Mouse (Mus musculus) CD8-positive naive resting alpha-beta T cell, adult 2 months (primary cell): Measurements from ENCODE around the gene Drg1.
A peak's percentile ranks its signal among the peaks of the same experiment; 100 is the strongest.

Experiments used
- DNase-seq, 2 experiments: peaks; one replicate each; pipeline ENCODE4 v3.0.0; 2022; ENCODE audit warnings: low read depth in 2 of 2, low spot score in 2 of 2

The Drg1 gene

GRCm38 (mm10) chr11:3266079-3266685 is at the start of gene Drg1:
TSS of gene Drg1 (minus strand) at chr11:3266415.
- peak; percentile 83 to 86 for DNase-seq

GRCm38 (mm10) chr11:3314148-3314547 is 47.9 kb upstream of the Drg1 start:
- no peak for DNase-seq

- DNase-seq, result no peak
Measured at GRCm38 (mm10) chr11:3313294-3313693, 47.1 kb upstream of the Drg1 start.

GRCm38 (mm10) chr11:3311586-3312347 is 45.6 kb upstream of the Drg1 start:
- no peak for DNase-seq

DNA sequence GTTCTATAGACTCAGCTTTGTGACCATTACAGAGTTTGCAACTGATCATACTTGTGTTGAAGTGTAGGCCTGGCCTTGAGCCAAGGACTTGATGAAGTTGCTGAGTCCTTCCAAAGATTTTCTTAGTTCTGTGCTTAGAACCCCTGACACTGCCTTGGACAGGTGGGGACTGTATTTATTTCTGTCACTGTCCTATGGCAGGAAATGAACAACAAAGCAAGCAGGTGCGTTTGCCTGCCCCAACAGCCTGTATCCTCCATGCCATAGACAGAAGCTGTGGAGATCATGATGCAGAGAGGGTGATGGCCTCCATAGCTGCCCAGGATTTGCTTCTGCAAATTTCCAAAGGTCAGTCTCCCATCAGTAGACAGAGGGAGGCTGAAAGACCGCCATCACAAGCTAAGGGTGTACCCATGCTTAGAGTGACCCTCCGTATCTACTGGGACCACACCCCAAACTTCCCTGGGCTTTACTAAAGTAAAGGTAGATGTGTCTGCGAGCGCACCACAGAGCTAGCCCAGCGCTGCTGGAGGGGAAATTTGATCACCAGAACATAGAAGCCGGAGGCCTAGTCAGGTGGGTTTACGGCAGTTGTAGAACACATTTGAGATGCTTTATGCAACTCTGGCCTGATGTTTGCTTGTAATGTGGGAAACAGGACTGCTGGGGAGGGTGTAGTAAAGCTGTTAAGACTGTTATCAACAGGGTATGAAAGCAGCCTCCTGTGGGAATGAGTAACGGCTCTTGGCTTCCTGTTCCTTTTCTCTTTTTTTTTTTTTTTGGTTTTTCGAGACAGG is 44.8 kb upstream of the Drg1 start:
- no peak for DNase-seq

- peak in 1 of 2 experiments; percentile 14 for DNase-seq
Measured at GRCm38 (mm10) chr11:3309884-3310283, 43.7 kb upstream of the Drg1 start.

DNA sequence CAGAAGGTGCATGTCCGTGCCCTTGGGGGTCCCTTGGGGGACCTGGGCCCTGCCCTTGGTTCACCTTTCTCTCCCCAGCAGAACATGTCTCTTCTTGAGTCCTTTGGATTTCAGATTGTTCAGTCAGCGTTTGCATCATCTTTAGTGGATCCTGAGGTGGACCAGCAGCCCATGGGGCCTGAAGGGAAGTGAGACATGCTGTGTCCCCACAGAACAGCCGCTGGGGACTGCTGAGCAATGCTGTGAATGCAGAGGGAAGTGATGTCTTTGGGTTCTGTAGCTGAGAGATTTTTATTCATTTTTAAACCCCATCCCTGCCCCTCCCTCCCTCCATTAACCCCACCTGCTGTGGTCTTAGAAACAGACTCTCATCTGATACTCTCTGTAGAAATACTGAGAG is 41.7 kb upstream of the Drg1 start:
- DNase-seq, result no peak

DNA sequence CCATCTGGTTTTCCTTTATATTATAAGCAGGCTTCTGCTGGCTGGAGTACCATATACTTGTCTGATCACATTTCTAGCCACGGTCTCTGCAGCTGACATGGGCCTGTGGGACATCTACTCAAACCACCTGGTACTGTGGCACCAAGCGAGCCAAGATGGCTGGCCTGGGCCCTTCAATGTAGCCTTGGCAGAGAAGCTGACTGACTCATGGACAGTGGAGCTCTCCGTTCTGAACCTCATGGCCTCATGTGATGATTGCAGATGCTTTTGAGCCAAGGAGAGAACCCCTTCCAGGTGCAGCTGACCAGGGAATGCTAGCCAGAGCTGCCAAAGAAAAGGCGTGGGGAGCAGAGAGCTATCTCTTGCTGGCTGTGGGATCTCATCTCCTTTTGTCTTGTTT is 39.6 kb upstream of the Drg1 start:
- DNase-seq, result no peak

DNA sequence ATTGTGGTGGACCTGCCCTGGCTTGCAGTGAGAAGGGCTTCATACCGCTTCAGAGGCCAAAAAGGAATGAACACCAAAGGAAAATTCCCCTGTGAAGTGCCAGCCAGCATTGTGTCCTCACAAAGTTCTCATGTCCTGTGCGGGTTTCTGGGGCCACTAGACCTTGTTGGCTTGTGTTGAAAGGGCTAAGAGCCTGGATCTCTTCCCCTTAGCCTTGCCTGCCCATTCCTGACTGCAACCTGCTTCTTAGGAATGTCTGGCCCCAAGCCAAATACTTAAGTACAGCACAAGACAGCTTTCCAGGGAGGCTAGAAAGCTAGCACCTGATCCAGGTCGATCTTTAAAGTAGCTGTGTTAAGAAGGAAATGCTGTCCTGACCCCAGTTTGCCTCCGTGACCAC is 36.6 kb upstream of the Drg1 start:
- no peak for DNase-seq

DNA sequence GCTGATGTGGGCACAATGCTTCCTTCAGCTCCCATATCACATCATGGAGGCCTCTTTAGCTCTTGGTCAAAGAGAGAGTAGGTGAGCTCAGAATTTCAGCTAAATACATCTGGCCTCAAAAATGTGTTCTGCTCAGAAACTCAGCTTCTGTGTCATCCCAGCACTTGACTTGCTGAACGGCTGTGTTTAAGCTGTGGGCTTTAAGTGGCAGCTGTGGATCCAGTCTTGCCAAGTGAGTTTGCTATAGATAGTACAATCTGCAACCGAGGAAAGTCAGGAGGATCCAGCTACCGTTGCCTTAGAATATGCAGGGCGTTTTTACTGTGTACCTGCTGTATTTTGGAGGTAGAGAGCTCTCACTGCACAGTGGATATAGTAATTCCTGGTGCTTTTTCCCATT is 36.2 kb upstream of the Drg1 start:
- no peak for DNase-seq

DNA sequence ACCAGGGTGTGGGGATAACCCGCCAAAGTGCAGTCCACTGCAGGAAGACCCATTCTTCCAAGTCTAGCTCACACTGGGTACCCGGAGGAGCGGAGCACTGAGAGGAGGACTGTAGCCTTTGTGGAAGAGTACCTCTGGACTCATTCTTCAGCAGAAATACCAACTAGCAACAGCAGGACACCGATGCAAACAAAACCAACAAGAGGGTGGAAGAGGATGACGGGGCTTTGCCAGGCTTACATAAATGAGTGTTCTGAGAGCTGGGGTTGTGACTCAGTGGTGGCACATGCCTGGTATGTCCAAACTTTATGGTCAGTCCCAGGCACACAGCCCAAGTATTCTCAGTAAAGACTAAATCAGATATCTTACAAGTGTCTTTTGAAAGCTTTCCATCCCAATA is 34.9 kb upstream of the Drg1 start:
- DNase-seq, result no peak

DNA sequence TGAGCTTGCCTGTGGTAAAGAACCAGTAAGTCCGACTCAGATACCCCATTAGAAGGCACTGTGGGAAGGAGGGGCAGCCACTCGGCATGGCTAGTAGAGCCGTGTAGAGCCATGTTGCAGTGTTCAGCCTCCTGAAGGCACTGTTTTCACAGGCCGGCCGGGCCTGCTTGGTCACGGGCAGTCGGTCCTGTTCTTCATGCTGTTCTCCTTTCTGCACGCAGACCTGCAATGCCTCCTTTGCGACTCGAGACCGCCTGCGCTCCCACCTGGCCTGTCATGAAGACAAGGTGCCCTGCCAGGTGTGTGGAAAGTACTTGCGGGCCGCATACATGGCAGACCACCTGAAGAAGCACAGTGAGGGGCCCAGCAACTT is 32.6 kb upstream of the Drg1 start:
- no peak for DNase-seq

DNA sequence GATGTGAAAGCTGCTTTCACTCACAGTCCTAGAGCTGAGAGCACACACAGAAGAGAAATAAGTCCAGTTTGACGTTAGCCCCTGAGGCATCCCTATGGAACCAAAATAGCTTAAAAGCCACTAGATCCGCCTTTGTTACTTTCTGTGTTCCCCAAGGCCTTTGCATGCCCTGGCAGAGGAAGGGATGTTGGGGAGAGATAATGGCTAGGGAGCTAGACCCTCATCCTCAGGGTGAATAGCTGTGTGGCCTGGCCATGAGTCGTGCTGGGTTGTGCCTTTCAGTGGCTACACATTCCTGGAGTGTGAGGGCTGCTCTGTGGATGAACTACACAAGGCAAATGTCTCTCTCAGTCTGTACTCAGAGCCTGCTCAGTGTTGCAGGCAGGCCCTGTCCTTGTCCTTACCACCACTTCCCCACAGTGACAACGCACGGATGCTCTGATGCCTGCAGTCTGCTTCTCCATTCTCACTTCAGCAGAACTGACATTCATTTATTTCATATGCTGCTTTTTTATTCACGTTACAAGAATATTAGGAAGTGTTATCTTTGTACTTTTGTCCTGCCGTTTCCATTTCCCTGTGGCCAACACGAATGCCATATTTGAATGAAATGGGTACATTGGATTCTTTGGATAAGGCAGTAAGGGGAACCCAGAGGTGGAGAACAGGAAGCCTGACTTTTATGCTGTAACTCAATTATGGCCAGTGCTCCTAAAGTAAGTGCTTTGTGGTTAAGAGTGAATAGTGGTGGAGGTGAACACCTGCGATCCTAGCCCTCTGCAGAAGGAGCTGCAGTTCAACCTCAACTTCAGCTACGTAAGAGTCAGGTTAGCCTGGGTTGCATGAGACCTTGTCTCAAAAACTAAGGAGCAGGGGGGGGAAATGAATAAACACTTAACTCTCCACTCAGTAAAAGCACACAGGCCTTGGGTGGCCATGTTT is 31.9 kb upstream of the Drg1 start:
- no peak for DNase-seq

DNA sequence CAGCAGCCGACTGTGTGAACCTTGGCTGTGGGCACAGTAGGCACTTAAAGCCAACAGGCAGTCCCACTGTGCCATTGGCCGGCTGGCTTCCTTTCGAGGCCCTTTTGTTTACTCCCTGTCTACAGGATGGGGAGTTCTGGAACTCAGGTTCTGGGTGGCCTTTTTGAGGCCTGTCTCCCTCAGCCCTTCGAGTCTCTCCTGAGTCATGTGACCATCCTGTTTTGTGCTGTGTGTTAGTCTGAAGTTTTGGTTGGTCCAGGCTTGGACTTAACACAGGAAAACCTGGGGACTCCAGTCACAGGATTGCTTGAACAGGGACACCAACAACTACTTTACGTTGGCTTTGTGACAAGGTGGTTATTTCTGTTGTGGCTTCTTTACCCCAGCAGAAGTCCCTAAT is 29.8 kb upstream of the Drg1 start:
- DNase-seq, result no peak

DNA sequence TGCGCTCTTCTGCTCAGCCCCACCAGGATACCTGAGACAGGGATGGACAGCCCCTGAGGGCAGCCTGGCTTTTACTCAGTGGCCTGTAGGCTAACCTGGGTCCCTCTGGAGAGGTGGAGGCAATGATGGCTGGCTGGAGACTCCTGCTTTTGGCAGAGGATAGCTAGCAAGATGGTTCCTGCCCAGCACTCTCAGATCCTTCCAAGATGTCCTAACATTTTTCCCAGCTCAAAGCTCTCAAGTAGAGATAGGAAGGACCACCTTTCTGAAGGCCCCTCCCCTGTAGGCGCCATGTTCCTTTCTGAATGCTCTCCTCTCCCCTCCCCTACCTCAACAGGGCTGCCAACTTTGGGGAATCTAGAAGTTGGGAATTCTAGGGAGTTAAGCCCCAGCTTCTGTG is 28.4 kb upstream of the Drg1 start:
- DNase-seq, result no peak

GRCm38 (mm10) chr11:3293361-3293760 is 27.1 kb upstream of the Drg1 start:
- DNase-seq, result no peak

GRCm38 (mm10) chr11:3292711-3293249 is 26.6 kb upstream of the Drg1 start:
- DNase-seq, result no peak

- peak; percentile 36 to 49 for DNase-seq
Measured at GRCm38 (mm10) chr11:3292062-3292421, 25.8 kb upstream of the Drg1 start.

DNA sequence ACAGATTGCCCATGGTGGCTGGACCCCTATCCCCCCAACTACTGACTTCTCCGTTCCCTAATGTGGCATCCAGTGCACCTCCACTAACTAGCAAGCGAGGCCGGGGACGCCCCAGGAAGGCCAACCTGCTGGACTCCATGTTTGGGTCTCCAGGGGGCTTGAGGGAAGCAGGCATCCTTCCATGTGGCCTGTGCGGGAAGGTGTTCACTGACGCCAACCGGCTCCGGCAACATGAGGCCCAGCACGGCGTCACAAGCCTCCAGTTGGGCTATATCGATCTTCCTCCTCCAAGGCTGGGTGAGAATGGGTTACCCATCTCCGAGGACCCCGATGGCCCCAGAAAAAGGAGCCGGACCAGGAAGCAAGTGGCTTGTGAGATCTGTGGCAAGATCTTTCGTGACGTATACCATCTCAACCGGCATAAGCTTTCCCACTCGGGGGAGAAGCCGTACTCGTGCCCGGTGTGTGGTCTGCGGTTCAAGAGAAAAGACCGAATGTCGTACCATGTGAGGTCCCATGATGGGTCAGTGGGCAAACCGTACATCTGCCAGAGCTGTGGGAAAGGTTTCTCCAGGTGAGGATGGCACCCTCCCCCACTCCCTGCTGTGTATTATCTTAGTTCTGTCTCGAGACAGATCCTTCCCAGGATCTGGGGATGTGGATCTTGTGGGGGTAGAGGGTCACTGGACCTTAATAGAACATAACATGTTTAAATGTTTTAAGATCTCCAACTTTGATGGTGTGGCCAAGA is 25.3 kb upstream of the Drg1 start:
- peak; percentile 22 to 25 for DNase-seq

DNA sequence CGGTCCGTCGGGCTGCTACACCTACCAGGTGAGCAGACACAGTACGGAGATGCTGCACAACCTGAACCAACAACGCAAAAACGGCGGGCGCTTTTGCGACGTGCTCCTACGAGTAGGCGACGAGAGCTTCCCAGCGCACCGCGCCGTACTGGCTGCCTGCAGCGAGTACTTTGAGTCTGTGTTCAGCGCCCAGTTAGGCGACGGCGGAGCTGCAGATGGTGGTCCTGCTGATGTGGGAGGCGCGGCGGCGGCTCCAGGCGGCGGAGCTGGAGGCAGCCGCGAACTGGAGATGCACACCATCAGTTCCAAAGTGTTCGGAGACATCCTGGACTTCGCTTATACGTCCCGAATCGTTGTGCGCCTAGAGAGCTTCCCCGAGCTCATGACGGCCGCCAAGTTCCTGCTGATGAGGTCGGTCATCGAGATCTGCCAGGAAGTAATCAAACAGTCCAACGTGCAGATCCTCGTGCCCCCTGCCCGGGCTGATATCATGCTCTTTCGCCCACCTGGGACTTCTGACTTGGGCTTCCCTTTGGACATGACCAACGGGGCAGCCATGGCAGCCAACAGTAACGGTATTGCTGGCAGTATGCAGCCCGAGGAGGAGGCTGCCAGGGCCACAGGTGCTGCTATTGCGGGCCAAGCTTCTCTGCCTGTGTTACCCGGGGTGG is 24.6 kb upstream of the Drg1 start:
- peak; percentile 34 to 46 for DNase-seq
